Mouse (Mus musculus) stomach, postnatal 0 days (tissue): ENCODE measurements around the gene Atxn3. TPM values are rescaled to one million over a fixed set of nuclear protein-coding genes. Genes with fewer than 3 reads are reported as not detected.

ENCODE experiments used
- ATAC-seq: fragments of 200-750 bp; cut with Nextera tagmentation; 2 replicates; pipeline ENCODE4 v1.8.0; 2017; ENCODE audit not compliant: low FRiP score, low TSS enrichment
- DNase-seq: peaks from one replicate; pipeline ENCODE4 v3.0.0-alpha.2; 2016; ENCODE audit warnings: low spot score
- H3K27ac ChIP-seq: fragments of 300-500 bp; sonication (generic); replicated peaks from 2 replicates; pipeline ENCODE4 v1.5.1; 2014; ENCODE audit warnings: mild to moderate bottlenecking, control low read depth
- H3K27me3 ChIP-seq: fragments of 300-500 bp; sonication (generic); 2 replicates; pipeline ENCODE4 v1.6.1; 2014; ENCODE audit warnings: low read length; ENCODE audit not compliant: control insufficient read depth, insufficient read depth
- H3K36me3 ChIP-seq: fragments of 300-500 bp; sonication (generic); 2 replicates; pipeline ENCODE4 v1.6.1; 2014; ENCODE audit warnings: low read length, mixed read lengths; ENCODE audit not compliant: control insufficient read depth, insufficient read depth
- H3K4me1 ChIP-seq: fragments of 300-500 bp; sonication (generic); replicated peaks from 2 replicates; pipeline ENCODE4 v1.6.1; 2014; ENCODE audit warnings: antibody characterized with exemption; ENCODE audit not compliant: control insufficient read depth, insufficient read depth
- H3K4me2 ChIP-seq: fragments of 300-500 bp; sonication (generic); replicated peaks from 2 replicates; pipeline ENCODE4 v1.6.1; 2014; ENCODE audit warnings: low read depth, mild to moderate bottlenecking, control low read depth, moderate library complexity
- H3K4me3 ChIP-seq: fragments of 300-500 bp; sonication (generic); 2 replicates; pipeline ENCODE4 v1.5.1; 2014; ENCODE audit warnings: low read depth, low read length, control low read depth
- H3K9ac ChIP-seq: fragments of 300-500 bp; sonication (generic); 2 replicates; pipeline ENCODE4 v1.6.1; 2014; ENCODE audit warnings: mild to moderate bottlenecking, low read length, control low read depth, mixed read lengths
- H3K9me3 ChIP-seq: fragments of 300-500 bp; sonication (generic); 2 replicates; pipeline ENCODE4 v1.6.1; 2016; ENCODE audit warnings: low read length; ENCODE audit not compliant: control insufficient read depth
- CTCF ChIP-seq: IDR thresholded peaks from 2 replicates; pipeline ENCODE4 v1.5.1; 2016; ENCODE audit warnings: antibody characterized with exemption, low read depth, mild to moderate bottlenecking, moderate library complexity
- EP300 ChIP-seq: optimal IDR thresholded peaks from 2 replicates; pipeline ENCODE3; 2016; ENCODE audit warnings: antibody characterized with exemption
- WGBS: fragments of 180-500 bp; shearing (Covaris S2); extraction: QIAGEN DNeasy Blood & Tissue Kit; methylation state at CpG from one replicate; pipeline ENCODE4 v1.1.7; 2014; 5-methylcytosine and 5-hydroxymethylcytosine counted together
- polyA plus RNA-seq: library from polyadenylated mRNA; unstranded; fragments of >200 nt; fragmentation: Nextera tagmentation; extraction: Ambion mirVana; gene quantifications from 2 replicates; pipeline ENCODE4 v1.2.1, GENCODE M21; 2015

The Atxn3 gene
- polyA plus RNA-seq, 1 experiment from 2014 or later = 13.4 TPM

DNA sequence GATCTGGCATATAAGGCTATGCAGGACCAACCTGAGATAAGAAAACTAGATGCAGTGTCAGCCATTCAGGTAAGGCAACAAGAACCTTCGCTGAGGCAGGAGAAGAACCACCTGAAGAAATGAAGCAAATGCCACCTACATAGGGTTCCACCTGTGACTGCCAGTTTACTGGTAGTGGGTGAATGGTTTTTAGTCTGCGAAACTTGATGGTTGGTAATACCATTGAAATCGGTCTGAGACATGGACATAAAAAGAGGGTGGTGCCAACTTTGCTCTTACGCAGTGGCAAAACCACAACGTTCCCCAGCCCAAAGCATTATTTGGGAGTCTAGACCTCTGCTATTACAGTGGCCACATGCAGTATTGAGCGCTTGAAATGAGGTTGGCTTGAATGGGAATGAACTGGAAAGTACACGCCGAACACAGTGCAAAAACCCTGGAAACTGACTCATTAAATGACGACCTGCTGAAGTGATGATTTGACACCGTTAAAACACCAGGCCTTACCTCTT, 19.4 kb upstream of the Atxn3 start:
- ATAC-seq (no peak), DNase-seq (no peak)
- Histone ChIP-seq H3K36me3 (0 out of 2 replicates have a peak, but pooled peaks cover 1% of the 10 kb centered on the region), H3K4me2 (no peak overlapping the region; the same call in 1 of the 2 replicates), H3K4me1 (peaks cover 3% of the 10 kb centered on the region; the same call in 1 of the 2 replicates), H3K9me3 (no peaks in the 10 kb centered on the region), H3K4me3 (no peak overlapping the region), H3K27ac (no peak overlapping the region), H3K27me3 (no peaks in the 10 kb centered on the region), H3K9ac (0 out of 2 replicates have a peak overlapping the region, but pooled peaks have one; percentile 94)
- no peak for TF ChIP-seq EP300
- TF ChIP-seq CTCF = no peak
- 94% methylated on average over 10 of the region's 10 CpGs for WGBS

DNA sequence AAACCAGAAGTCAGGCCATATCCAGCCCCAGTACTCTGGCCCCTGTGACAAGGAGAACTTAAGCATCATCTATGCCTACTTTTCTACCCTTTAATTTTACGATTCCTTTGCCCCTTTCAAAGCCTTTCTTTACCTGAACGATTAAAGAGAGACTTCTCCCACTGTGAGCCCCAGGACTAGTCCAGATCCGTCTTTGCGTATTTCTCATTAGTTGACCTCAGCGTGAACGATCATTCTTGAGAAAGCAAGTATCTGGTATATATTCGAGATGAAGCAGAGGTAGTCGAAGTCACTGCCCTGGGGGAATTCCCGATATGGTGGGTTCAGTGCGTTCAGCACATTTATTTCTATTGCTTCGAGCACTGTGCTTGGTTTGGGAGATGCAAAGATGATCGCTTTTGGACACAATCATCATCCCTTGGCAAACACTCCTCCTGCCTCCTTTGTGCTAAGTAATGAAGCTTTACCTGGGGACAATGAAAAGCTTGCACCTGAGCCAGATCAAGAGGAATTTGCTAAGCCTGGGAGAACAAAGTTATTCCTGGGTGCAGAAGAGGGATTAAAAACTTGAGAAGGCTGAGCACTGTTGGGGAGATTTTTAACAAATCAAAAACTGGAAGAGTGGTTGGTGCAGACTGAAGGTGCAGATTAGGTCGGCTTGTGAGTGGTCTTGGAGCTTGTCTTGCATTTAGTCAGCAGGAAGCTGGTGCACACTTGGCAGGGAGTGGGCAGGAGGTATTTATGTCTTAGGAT, 18.8 kb upstream of the Atxn3 start:
- H3K27me3 ChIP-seq = no peaks in the 10 kb centered on the region
- TF ChIP-seq EP300 (no peak), CTCF (no peak)
- peak overlapping the region; percentile 96 for H3K27ac ChIP-seq
- peak overlapping the region; percentile 74 for H3K4me2 ChIP-seq
- H3K4me3 ChIP-seq = peak overlapping the region; percentile 91
- no peaks in the 10 kb centered on the region for H3K9me3 ChIP-seq
- peaks cover 3% of the 10 kb centered on the region; the same call in 1 of the 2 replicates for H3K4me1 ChIP-seq
- DNase-seq (no peak), ATAC-seq (no peak)
- WGBS = 12% methylated on average over 13 of the region's 13 CpGs
- no peaks in the 10 kb centered on the region for H3K36me3 ChIP-seq
- peak overlapping the region; percentile 94 for H3K9ac ChIP-seq

DNA sequence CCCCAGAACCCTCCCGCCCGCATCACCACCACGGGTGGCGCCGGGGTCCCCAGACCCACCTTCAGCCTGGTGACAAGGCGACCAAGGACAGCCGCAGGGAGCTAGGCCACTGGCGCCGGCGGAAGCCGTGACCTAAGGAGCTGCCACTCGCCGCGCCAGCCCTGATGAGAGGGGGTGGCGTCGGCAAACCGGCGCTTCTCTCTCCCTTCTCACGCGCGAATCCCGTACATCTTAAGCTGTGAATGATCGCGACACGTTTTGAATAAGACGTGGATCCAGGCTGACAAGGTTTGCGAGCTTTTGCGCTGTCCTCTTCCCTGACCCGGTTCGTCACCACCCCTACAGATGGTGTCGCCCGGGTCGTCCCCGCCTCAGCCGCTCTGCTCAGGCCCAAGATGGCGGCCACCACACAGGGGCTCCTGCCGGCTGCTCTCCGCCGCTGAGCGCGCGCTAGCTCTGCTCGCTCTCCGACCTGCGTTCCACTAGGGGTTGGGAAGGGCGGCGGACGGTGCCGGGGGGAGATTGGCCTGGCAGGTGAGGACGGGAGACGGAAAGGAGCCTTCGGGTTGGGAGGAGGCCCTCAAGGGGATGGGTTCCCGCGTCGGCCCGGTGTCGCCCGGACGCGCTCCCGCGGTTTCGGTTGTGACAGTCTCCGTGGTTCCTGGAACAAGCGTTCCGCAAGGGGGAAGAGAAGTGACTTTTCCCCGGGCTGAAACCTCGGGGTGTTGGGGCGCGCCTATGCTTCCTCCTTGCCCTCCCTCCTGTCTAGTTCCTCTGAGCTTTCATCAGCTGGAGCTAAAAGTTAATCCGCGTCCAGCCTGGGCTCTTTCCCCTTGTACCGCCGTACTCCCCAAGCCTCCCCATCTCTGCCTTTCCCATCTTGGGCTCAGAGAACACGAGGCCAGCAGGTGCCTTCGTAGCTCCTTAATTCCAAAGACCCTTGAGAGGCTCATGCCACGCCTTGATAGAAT, 17.8 kb upstream of the Atxn3 start, which contains the start of gene Cpsf2:
Cpsf2 (plus strand) TSS at position 388 of the 971 bp plus-strand sequence.
- Histone ChIP-seq H3K36me3 (no peaks in the 10 kb centered on the region), H3K27ac (peak within 1 kb of the TSS; percentile 96), H3K4me2 (peak within 1 kb of the TSS; percentile 74), H3K4me1 (peaks cover 3% of the 10 kb centered on the region; the same call in 1 of the 2 replicates), H3K9ac (peak within 1 kb of the TSS; percentile 94), H3K9me3 (no peaks in the 10 kb centered on the region), H3K4me3 (peak within 1 kb of the TSS; percentile 91), H3K27me3 (no peaks in the 10 kb centered on the region)
- peak; percentile 95 for ATAC-seq
- WGBS = under 1% methylated on average over 69 of the region's 77 CpGs
- DNase-seq = peak; percentile 86
- TF ChIP-seq CTCF = no peak
- peak; percentile 82 for TF ChIP-seq EP300

DNA sequence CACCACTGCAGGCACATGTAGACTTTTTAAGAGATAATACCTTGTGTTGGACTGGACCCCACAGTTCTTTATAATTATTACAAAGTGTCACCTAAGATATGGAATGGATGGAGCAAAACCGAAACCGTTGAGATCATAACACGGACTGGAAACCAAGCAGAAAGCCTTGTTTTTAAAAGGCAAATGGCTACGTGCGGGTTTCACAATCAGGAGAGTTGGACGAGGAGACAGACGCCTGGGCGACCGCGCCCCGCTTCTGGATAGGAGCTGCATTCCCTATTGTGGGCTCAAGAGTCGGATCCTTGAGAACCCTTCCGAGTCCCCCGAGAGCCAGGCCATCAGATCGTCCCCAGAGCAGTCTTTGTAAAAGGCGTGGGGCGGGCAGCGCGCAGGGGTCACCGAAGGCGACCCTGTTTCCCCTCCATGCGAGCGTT, 17.1 kb upstream of the Atxn3 start:
- Histone ChIP-seq H3K4me3 (peak overlapping the region; percentile 91), H3K9me3 (no peaks in the 10 kb centered on the region), H3K36me3 (no peaks in the 10 kb centered on the region), H3K4me1 (peaks cover 3% of the 10 kb centered on the region; the same call in 1 of the 2 replicates), H3K27ac (peak overlapping the region; percentile 96), H3K4me2 (peak overlapping the region; percentile 74), H3K27me3 (no peaks in the 10 kb centered on the region), H3K9ac (peak overlapping the region; percentile 94)
- ATAC-seq (no peak), DNase-seq (no peak)
- no peak for TF ChIP-seq CTCF
- no peak for TF ChIP-seq EP300
- WGBS = 0% methylated on average over 23 of the region's 23 CpGs

DNA sequence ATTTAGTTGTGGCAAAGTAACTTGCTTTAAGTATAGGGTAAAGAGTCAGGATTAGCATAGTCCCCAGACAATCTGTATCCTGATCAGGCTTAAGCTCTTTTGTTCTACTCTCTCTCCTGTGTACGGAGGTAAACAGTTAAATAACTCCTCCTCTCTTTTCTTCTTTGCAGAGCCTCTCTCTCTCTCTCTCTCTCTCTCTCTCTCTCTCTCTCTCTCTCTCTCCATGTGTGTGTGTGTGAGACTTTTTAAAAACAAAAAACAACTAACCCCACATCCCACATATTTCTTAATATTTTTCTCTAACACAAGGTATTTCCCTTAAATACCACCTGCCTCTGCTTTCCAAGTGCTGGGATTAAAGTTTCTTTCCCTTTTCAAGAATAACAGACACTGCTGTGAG, 16.5 kb upstream of the Atxn3 start:
- Histone ChIP-seq H3K27ac (no peak overlapping the region; the same call in 1 of the 2 replicates), H3K4me2 (peak overlapping the region; percentile 74), H3K27me3 (no peaks in the 10 kb centered on the region), H3K9me3 (no peaks in the 10 kb centered on the region), H3K4me3 (peak overlapping the region; percentile 91), H3K9ac (peak overlapping the region; percentile 94; the same call in 1 of the 2 replicates), H3K4me1 (peaks cover 3% of the 10 kb centered on the region; the same call in 1 of the 2 replicates), H3K36me3 (no peaks in the 10 kb centered on the region)
- WGBS = 9% methylated on average over 1 of the region's 1 CpGs
- DNase-seq (no peak), ATAC-seq (no peak)
- TF ChIP-seq EP300 (no peak), CTCF (no peak)
